In the genomic region with DNA sequence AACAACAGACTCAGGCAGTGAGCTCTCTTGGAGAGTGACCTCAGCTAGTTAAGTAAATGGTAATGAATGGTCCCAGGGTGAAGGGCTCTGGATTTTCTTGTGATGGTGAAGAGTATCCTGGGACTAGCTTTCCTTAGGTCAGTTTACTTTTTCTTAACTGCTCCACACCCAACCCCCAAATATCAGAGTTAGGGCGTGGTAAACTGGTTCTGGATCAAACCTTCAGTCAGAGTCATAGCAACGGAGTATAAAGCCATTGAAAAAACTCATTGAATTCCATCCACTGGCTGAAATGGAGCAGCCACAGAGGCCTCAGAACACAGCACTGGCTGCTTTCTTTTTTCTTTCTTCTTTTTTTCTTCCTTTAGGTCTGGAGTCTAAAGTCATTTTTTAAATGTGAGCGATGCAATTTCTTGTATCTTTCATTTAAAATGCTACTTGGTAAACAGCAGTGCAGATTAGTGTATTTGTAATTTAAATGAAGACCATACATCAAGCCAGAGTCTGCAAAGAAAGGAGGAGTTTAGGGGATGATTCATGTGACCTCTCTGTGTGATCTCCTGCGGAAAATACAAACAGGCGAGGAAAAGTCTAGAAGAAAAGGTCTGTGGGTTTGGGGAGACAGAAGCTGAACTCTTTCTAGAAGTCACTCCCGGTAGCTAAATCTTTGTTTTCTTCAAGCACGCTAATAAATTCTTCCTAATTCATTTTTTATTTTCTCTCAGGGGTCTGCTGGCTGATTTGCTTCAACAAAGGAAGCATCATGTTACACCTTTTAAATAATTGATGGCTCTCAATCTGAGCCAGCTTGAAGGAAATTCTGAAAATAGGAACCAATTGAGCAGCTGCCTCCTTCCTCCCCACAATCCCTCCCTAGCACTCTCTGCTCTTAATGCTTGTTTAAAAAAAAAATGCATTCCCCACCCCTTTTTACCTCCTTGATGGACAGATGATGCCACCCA, we compare ENCODE assay signal across 21 mouse cellular contexts.
DNase-seq lines count a peak whose midpoint lies in the region; ATAC-seq lines count a peak whose summit lies in the region.
"Had no signal": no experiment of that assay in that cellular context is flagged by ENCODE, and none has a peak within 500 bp of the region (broad histone marks: within the 10 kb centered on the region; RNA-seq: fewer than 3 reads in every experiment).

No protein-coding gene starts in this region.

- H3K36me3 ChIP-seq in midbrain, embryonic 12.5 days = no peaks in the 10 kb centered on the region
- H3K36me3 ChIP-seq: forebrain, embryonic 12.5 days; heart, embryonic 13.5 days had no signal

- no peaks in the 10 kb centered on the region for H3K27me3 ChIP-seq in midbrain, embryonic 12.5 days
- H3K27me3 ChIP-seq: forebrain, embryonic 12.5 days; heart, embryonic 13.5 days had no signal

- 14% methylated on average over 7 of the region's 7 CpGs for WGBS in midbrain, embryonic 12.5 days

- 0 out of 2 replicates have a peak, but pooled peaks have one; percentile 19 for ATAC-seq in midbrain, embryonic 12.5 days (ENCODE audit: low FRiP score, low read depth)
- ATAC-seq: CD4-positive, CD25-positive, alpha-beta regulatory T cell, adult 4 months had no signal

- peak; percentile 55 for DNase-seq in embryo, embryonic 10.5 days (ENCODE audit: low spot score)
- no peak for DNase-seq in embryo, embryonic 10 days (ENCODE audit: low spot score)
- DNase-seq in retina, embryonic 14.5 days (ENCODE audit: low spot score) = peak; percentile 62
- no peak for DNase-seq in retina, postnatal 1 day
- DNase-seq in frontal cortex, postnatal 25 days (ENCODE audit: low spot score in 2 of 2) = no peak
- DNase-seq in spleen, postnatal 4 days (ENCODE audit: low spot score in 2 of 2) = no peak
- no peak for DNase-seq in cerebellum, postnatal 36 days
- DNase-seq: adrenal gland, adult 8-10 months; cerebellum, adult 8-10 months; heart, postnatal 4 days; kidney, adult 11 months; layer of hippocampus, postnatal 36 days; lung, adult 18-20 months; lung, postnatal 36 days; right cerebral cortex, postnatal 14 days; thymus, postnatal 14 days had no signal

- H3K4me1 ChIP-seq in midbrain, embryonic 12.5 days = peaks cover 17% of the 10 kb centered on the region
- H3K4me1 ChIP-seq: heart, embryonic 13.5 days had no signal

- no peak overlapping the region for H3K9ac ChIP-seq in midbrain, embryonic 12.5 days (replicated peaks)
- H3K9ac ChIP-seq: forebrain, embryonic 12.5 days; heart, embryonic 13.5 days had no signal

- no peak overlapping the region for H3K4me3 ChIP-seq in midbrain, embryonic 12.5 days
- H3K4me3 ChIP-seq: forebrain, embryonic 12.5 days; heart, embryonic 13.5 days had no signal

- H3K4me2 ChIP-seq in midbrain, embryonic 12.5 days (replicated peaks) = no peak overlapping the region
- H3K4me2 ChIP-seq: forebrain, embryonic 12.5 days; heart, embryonic 13.5 days had no signal

- H3K9me3 ChIP-seq in midbrain, embryonic 12.5 days = no peaks in the 10 kb centered on the region
- H3K9me3 ChIP-seq: forebrain, embryonic 12.5 days; heart, embryonic 13.5 days had no signal

- peak overlapping the region; percentile 54 for H3K27ac ChIP-seq in midbrain, embryonic 12.5 days (replicated peaks)
- H3K27ac ChIP-seq: forebrain, embryonic 12.5 days; heart, embryonic 13.5 days; kidney, postnatal 0 days had no signal

Comparison
In these comparisons a context has a peak if more than half of its experiments do, and no peak if none do; other contexts are left out.
1. DNase-seq: peak in embryo, embryonic 10.5 days (single experiment) and retina, embryonic 14.5 days (single experiment); none in embryo, embryonic 10 days (single experiment), retina, postnatal 1 day (single experiment), frontal cortex, postnatal 25 days (0 of 2), spleen, postnatal 4 days (0 of 2) and cerebellum, postnatal 36 days (0 of 2).